Mouse (Mus musculus) lung, postnatal 25 days (tissue): ENCODE measurements around the gene Hmcn2.

Experiments
- DNase-seq: peaks from one replicate; pipeline ENCODE4 v3.0.0; 2022; ENCODE audit warnings: low spot score

The Hmcn2 gene

GRCm38 (mm10) chr2:31314007-31314465 lies at the start of gene Hmcn2:
Gene Hmcn2, plus strand, starts transcription at chr2:31314415.
- no peak for DNase-seq

- no peak for DNase-seq
Observed at GRCm38 (mm10) chr2:31267447-31267846, 46.8 kb upstream of the Hmcn2 start.

- DNase-seq: no peak
Observed at GRCm38 (mm10) chr2:31268631-31269030, 45.6 kb upstream of the Hmcn2 start.

GRCm38 (mm10) chr2:31269188-31269587 lies 45.0 kb upstream of the Hmcn2 start:
- no peak for DNase-seq

- no peak for DNase-seq
Observed at GRCm38 (mm10) chr2:31269847-31270246, 44.4 kb upstream of the Hmcn2 start.

GRCm38 (mm10) chr2:31270470-31270869 lies 43.7 kb upstream of the Hmcn2 start:
- DNase-seq: no peak

- no peak for DNase-seq
Observed at GRCm38 (mm10) chr2:31271071-31271470, 43.1 kb upstream of the Hmcn2 start.

- no peak for DNase-seq
Observed at GRCm38 (mm10) chr2:31274993-31275392, 39.2 kb upstream of the Hmcn2 start.

- DNase-seq: no peak
Observed at GRCm38 (mm10) chr2:31277810-31278209, 36.4 kb upstream of the Hmcn2 start.

- no peak for DNase-seq
Observed at GRCm38 (mm10) chr2:31278483-31278882, 35.7 kb upstream of the Hmcn2 start.

- no peak for DNase-seq
Observed at GRCm38 (mm10) chr2:31281138-31281537, 33.1 kb upstream of the Hmcn2 start.

GRCm38 (mm10) chr2:31282266-31282665 lies 31.9 kb upstream of the Hmcn2 start:
- no peak for DNase-seq

- no peak for DNase-seq
Observed at GRCm38 (mm10) chr2:31282880-31283279, 31.3 kb upstream of the Hmcn2 start.

GRCm38 (mm10) chr2:31284531-31284930 lies 29.7 kb upstream of the Hmcn2 start:
- DNase-seq: no peak

- peak; percentile 34 for DNase-seq
Observed at GRCm38 (mm10) chr2:31291421-31291820, 22.8 kb upstream of the Hmcn2 start.

- peak; percentile 50 for DNase-seq
Observed at GRCm38 (mm10) chr2:31294985-31295384, 19.2 kb upstream of the Hmcn2 start.

GRCm38 (mm10) chr2:31296395-31296794 lies 17.8 kb upstream of the Hmcn2 start:
- DNase-seq: no peak

GRCm38 (mm10) chr2:31297602-31298268 lies 16.5 kb upstream of the Hmcn2 start:
- DNase-seq: peak; percentile 69

- DNase-seq: no peak
Observed at GRCm38 (mm10) chr2:31298814-31299213, 15.4 kb upstream of the Hmcn2 start.

- DNase-seq: peak; percentile 40
Observed at GRCm38 (mm10) chr2:31299266-31299665, 14.9 kb upstream of the Hmcn2 start.

GRCm38 (mm10) chr2:31299996-31300395 lies 14.2 kb upstream of the Hmcn2 start:
- no peak for DNase-seq

- no peak for DNase-seq
Observed at GRCm38 (mm10) chr2:31303177-31303576, 11.0 kb upstream of the Hmcn2 start.

- no peak for DNase-seq
Observed at GRCm38 (mm10) chr2:31304191-31304590, 10.0 kb upstream of the Hmcn2 start.
